Mouse (Mus musculus) gastrocnemius, adult 2 months (tissue): ENCODE measurements around the gene Nrxn2. TPM values are rescaled to one million over a fixed set of nuclear protein-coding genes. Genes with fewer than 3 reads are reported as not detected.
A peak's percentile ranks its signal among the peaks of the same experiment; 100 is the strongest.

Experiments
- DNase-seq: peaks from one replicate; pipeline ENCODE4 v3.0.0; 2022
- H3K27ac ChIP-seq: fragments of 200-600 bp; 2 replicates; pipeline ENCODE4 v1.8.1; 2022; ENCODE audit warnings: mild to moderate bottlenecking
- H3K4me3 ChIP-seq: fragments of 200-600 bp; 2 replicates; pipeline ENCODE4 v1.8.1; 2022; ENCODE audit warnings: mild to moderate bottlenecking, moderate library complexity
- CTCF ChIP-seq: fragments of 200-600 bp; IDR thresholded peaks from 2 replicates; pipeline ENCODE4 v1.8.1; 2022; ENCODE audit warnings: antibody characterized with exemption, mild to moderate bottlenecking, moderate library complexity
- intact Hi-C: fragments of 180-260 bp; cut with DNase I; formaldehyde crosslinking; loops from one replicate; pipeline ENCODE4 v1.15.1; 2025
- total RNA-seq, 2 experiments: library from RNA; stranded (reverse); gene quantifications; 2 replicates each; pipeline ENCODE4 v1.2.3; 2021

Gene Nrxn2
- total RNA-seq, 2 experiments from 2014 or later: 0.77 to 2.0 TPM

GRCm38 (mm10) chr19:6529265-6529985 is 110.9 kb downstream of the Nrxn2 start:
- intact Hi-C loops: no loop called here
- TF ChIP-seq CTCF: no peak

GRCm38 (mm10) chr19:6530359-6530758 is 111.8 kb downstream of the Nrxn2 start:
- intact Hi-C loops: no loop called here

More at GRCm38 (mm10) chr19:6529265-6529985, 110.9 kb downstream of the Nrxn2 start:
- no peak overlapping the region for H3K27ac ChIP-seq
- H3K4me3 ChIP-seq: no peak overlapping the region
- no peak for DNase-seq

DNA sequence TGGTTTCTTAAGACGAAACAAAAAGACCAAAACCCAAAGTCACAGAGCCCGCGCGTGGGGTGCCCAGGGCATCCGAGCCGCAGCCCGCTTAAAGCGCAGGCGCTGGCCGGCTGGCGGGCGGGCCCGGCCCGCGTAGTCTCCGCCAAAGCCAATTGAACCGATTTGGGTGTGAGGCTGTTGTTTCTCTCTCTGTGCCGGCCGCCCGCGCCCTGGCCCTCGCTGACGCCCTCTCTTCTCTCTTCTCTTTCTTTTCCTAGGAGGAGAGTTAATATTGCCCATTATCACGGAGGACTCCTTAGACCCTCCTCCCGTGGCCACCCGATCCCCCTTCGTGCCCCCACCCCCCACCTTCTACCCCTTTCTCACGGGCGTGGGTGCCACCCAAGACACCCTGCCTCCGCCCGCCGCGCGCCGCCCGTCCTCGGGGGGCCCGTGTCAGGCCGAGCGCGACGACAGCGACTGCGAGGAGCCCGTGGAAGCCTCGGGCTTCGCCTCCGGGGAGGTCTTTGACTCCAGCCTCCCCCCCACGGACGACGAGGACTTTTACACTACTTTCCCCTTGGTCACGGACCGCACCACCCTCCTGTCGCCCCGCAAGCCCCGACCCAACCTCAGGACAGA is 112.6 kb downstream of the Nrxn2 start:
- DNase-seq: peak; percentile 57
- TF ChIP-seq CTCF: no peak
- Histone ChIP-seq H3K4me3 (peak overlapping the region; percentile 73), H3K27ac (peak overlapping the region; percentile 74)
- intact Hi-C loops: no loop called here

More at GRCm38 (mm10) chr19:6530359-6530758, 111.8 kb downstream of the Nrxn2 start:
- no peak for DNase-seq
- no peak overlapping the region for H3K27ac ChIP-seq
- peak overlapping the region; percentile 73 for H3K4me3 ChIP-seq
- no peak for TF ChIP-seq CTCF

GRCm38 (mm10) chr19:6531832-6532471 is 113.4 kb downstream of the Nrxn2 start:
- TF ChIP-seq CTCF: no peak
- intact Hi-C loops: no loop called here
- Histone ChIP-seq H3K4me3 (peak overlapping the region; percentile 73), H3K27ac (peak overlapping the region; percentile 74)
- DNase-seq: peak; percentile 48

GRCm38 (mm10) chr19:6532656-6533055 is 114.1 kb downstream of the Nrxn2 start:
- DNase-seq: peak; percentile 36
- intact Hi-C loops: no loop called here
- H3K4me3 ChIP-seq: peak overlapping the region; percentile 73
- no peak for TF ChIP-seq CTCF
- peak overlapping the region; percentile 74; the same call in 1 of the 2 replicates for H3K27ac ChIP-seq

- no peak for TF ChIP-seq CTCF
- Histone ChIP-seq H3K27ac (no peak overlapping the region), H3K4me3 (no peak overlapping the region)
- no peak for DNase-seq
- intact Hi-C loops: no loop called here
Measured at GRCm38 (mm10) chr19:6533290-6534117, 115.0 kb downstream of the Nrxn2 start.

DNA sequence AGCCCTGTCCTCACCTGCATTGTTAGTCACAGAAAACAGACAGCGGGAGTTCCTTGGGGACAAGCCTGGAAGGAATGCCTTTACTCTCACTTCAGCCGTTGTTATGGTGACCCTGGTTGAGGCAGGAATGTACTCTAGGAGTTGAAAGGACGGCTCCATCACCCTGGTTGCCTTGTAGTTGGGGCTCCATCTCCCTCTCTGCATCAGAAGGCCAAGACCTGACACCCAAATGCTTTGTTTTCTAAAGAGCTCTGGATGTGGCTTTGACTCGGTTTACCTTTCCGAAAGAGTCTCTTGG is 115.5 kb downstream of the Nrxn2 start:
- intact Hi-C loops: no loop called here
- H3K27ac ChIP-seq: no peak overlapping the region
- TF ChIP-seq CTCF: no peak
- H3K4me3 ChIP-seq: no peak overlapping the region
- DNase-seq: no peak

GRCm38 (mm10) chr19:6536201-6536600 is 117.7 kb downstream of the Nrxn2 start:
- Histone ChIP-seq H3K27ac (no peak overlapping the region), H3K4me3 (no peak overlapping the region)
- intact Hi-C loops: no loop called here
- DNase-seq: no peak
- TF ChIP-seq CTCF: no peak

- no peak for DNase-seq
- Histone ChIP-seq H3K27ac (no peak overlapping the region), H3K4me3 (no peak overlapping the region)
- TF ChIP-seq CTCF: no peak
- intact Hi-C loops: no loop called here
Measured at GRCm38 (mm10) chr19:6536696-6537095, 118.2 kb downstream of the Nrxn2 start.

- Histone ChIP-seq H3K4me3 (no peak overlapping the region), H3K27ac (no peak overlapping the region)
- DNase-seq: no peak
- intact Hi-C loops: no loop called here
- TF ChIP-seq CTCF: no peak
Measured at GRCm38 (mm10) chr19:6537526-6537925, 119.0 kb downstream of the Nrxn2 start.

- no peak for DNase-seq
- intact Hi-C loops: no loop called here
- TF ChIP-seq CTCF: no peak
- Histone ChIP-seq H3K27ac (no peak overlapping the region), H3K4me3 (no peak overlapping the region)
Measured at GRCm38 (mm10) chr19:6538546-6538945, 120.0 kb downstream of the Nrxn2 start.

DNA sequence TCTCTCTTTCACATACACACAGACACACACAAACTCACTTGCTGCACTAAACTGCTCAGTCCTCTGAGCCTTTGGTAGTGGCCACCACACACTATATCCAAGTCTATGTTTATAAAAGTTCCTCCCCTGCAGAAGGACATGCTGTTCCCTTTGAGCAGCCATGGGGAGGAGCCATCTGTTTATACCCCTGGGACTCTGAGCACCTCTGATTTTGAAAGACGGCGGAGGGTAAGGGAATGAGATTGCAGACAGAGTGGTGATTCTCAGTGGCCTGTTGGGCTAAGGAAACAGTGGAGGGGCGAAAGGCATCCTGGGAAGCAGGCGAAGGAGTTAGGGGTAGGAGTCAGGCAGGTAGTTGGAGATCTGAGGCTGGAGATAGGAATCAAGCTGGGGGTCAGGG is 121.1 kb downstream of the Nrxn2 start:
- H3K27ac ChIP-seq: no peak overlapping the region
- no peak overlapping the region for H3K4me3 ChIP-seq
- TF ChIP-seq CTCF: no peak
- intact Hi-C loops: no loop called here
- DNase-seq: no peak

DNA sequence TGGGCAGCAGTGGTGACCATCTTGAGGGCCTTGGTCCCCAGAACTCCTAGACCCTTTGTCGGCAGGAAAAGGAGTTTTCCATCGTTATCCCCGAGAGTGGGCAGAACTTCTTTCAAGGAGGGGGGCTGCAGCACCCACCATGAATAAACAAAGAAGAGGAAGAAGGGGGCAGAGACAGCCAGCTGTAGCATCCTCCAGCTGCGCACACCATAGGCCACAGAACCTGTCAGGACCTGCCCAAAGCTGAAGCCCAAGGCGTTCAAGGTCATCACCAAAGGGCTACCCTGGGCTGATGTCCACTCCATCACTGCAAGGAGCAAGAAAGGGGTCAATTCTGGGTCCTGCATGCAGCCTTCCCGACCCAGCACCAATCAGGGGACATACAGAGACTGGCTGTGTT is 121.7 kb downstream of the Nrxn2 start:
- no peak for TF ChIP-seq CTCF
- no peak overlapping the region for H3K4me3 ChIP-seq
- DNase-seq: no peak
- no peak overlapping the region for H3K27ac ChIP-seq
- intact Hi-C loops: no loop called here
